Mouse (Mus musculus): Measurements from ENCODE around the gene Patj. TPM values are rescaled to one million over a fixed set of nuclear protein-coding genes. Genes with fewer than 3 reads are reported as not detected.

The Patj gene
- polyA plus RNA-seq, 1 experiment from 2014 or later, result 8.9 TPM

- Histone ChIP-seq H3K27me3 (replicated peaks) (no peaks in the 10 kb centered on the region), H3K4me1 (no peaks in the 10 kb centered on the region), H3K9ac (no peak overlapping the region), H3K9me3 (no peaks in the 10 kb centered on the region), H3K4me3 (no peak overlapping the region), H3K4me2 (no peak overlapping the region), H3K27ac (replicated peaks) (no peak overlapping the region), H3K36me3 (no peaks in the 10 kb centered on the region)
- 76% methylated on average over 3 of the region's 3 CpGs for WGBS
- no peak for ATAC-seq (ENCODE audit: extremely low read depth, insufficient number of reproducible peaks, low FRiP score, low TSS enrichment)
Observed at GRCm38 (mm10) chr4:98478005-98478404, 82.4 kb downstream of the Patj start.

- WGBS, result 48% methylated on average over 3 of the region's 3 CpGs
Observed at GRCm38 (mm10) chr4:98486475-98486874, 90.9 kb downstream of the Patj start.

GRCm38 (mm10) chr4:98486901-98487300, 91.3 kb downstream of the Patj start:
- Histone ChIP-seq H3K4me1 (peaks cover 7% of the 10 kb centered on the region), H3K27ac (replicated peaks) (no peak overlapping the region), H3K27me3 (replicated peaks) (no peaks in the 10 kb centered on the region), H3K4me3 (no peak overlapping the region), H3K36me3 (peaks cover 4% of the 10 kb centered on the region; the same call in 1 of the 2 replicates), H3K9me3 (no peaks in the 10 kb centered on the region), H3K4me2 (no peak overlapping the region), H3K9ac (no peak overlapping the region)
- WGBS, result 83% methylated on average over 4 of the region's 4 CpGs
- no peak for ATAC-seq (ENCODE audit: extremely low read depth, insufficient number of reproducible peaks, low FRiP score, low TSS enrichment)

More at GRCm38 (mm10) chr4:98486475-98486874, 90.9 kb downstream of the Patj start:
- H3K4me1 ChIP-seq, result peaks cover 7% of the 10 kb centered on the region
- H3K27me3 ChIP-seq (replicated peaks), result no peaks in the 10 kb centered on the region
- no peak overlapping the region for H3K27ac ChIP-seq (replicated peaks)
- peaks cover 2% of the 10 kb centered on the region; the same call in 1 of the 2 replicates for H3K36me3 ChIP-seq
- no peak overlapping the region for H3K4me3 ChIP-seq
- no peak overlapping the region for H3K4me2 ChIP-seq
- no peaks in the 10 kb centered on the region for H3K9me3 ChIP-seq
- ATAC-seq (ENCODE audit: extremely low read depth, insufficient number of reproducible peaks, low FRiP score, low TSS enrichment), result no peak
- H3K9ac ChIP-seq, result no peak overlapping the region

- Histone ChIP-seq H3K27me3 (replicated peaks) (no peaks in the 10 kb centered on the region), H3K27ac (replicated peaks) (no peak overlapping the region), H3K9me3 (no peaks in the 10 kb centered on the region), H3K4me1 (peaks cover 7% of the 10 kb centered on the region), H3K36me3 (peaks cover 5% of the 10 kb centered on the region; the same call in 1 of the 2 replicates), H3K4me3 (no peak overlapping the region), H3K9ac (no peak overlapping the region), H3K4me2 (no peak overlapping the region)
- no peak for ATAC-seq (ENCODE audit: extremely low read depth, insufficient number of reproducible peaks, low FRiP score, low TSS enrichment)
- 53% methylated on average over 1 of the region's 1 CpGs for WGBS
Observed at GRCm38 (mm10) chr4:98489386-98489785, 93.8 kb downstream of the Patj start.

- Histone ChIP-seq H3K4me3 (no peak overlapping the region), H3K9ac (no peak overlapping the region), H3K9me3 (no peaks in the 10 kb centered on the region), H3K4me2 (no peak overlapping the region), H3K27me3 (replicated peaks) (no peaks in the 10 kb centered on the region), H3K4me1 (no peaks in the 10 kb centered on the region), H3K27ac (replicated peaks) (no peak overlapping the region), H3K36me3 (peaks cover 15% of the 10 kb centered on the region)
- WGBS, result 90% methylated on average over 4 of the region's 4 CpGs
- no peak for ATAC-seq (ENCODE audit: extremely low read depth, insufficient number of reproducible peaks, low FRiP score, low TSS enrichment)
Observed at GRCm38 (mm10) chr4:98498341-98498740, 102.8 kb downstream of the Patj start.

- no peaks in the 10 kb centered on the region for H3K9me3 ChIP-seq
- H3K27ac ChIP-seq (replicated peaks), result no peak overlapping the region
- H3K4me2 ChIP-seq, result no peak overlapping the region
- H3K4me3 ChIP-seq, result no peak overlapping the region
- no peaks in the 10 kb centered on the region for H3K27me3 ChIP-seq (replicated peaks)
- WGBS, result 65% methylated on average over 5 of the region's 5 CpGs
- ATAC-seq (ENCODE audit: extremely low read depth, insufficient number of reproducible peaks, low FRiP score, low TSS enrichment), result no peak
- H3K36me3 ChIP-seq, result peaks cover 15% of the 10 kb centered on the region
- H3K9ac ChIP-seq, result no peak overlapping the region
- no peaks in the 10 kb centered on the region for H3K4me1 ChIP-seq
Observed at GRCm38 (mm10) chr4:98500182-98500581, 104.6 kb downstream of the Patj start.

- Histone ChIP-seq H3K4me3 (no peak overlapping the region), H3K4me1 (no peaks in the 10 kb centered on the region), H3K27ac (replicated peaks) (no peak overlapping the region), H3K36me3 (peaks cover 15% of the 10 kb centered on the region), H3K4me2 (no peak overlapping the region), H3K9ac (no peak overlapping the region), H3K27me3 (replicated peaks) (no peaks in the 10 kb centered on the region), H3K9me3 (no peaks in the 10 kb centered on the region)
- 85% methylated on average over 2 of the region's 2 CpGs for WGBS
- no peak for ATAC-seq (ENCODE audit: extremely low read depth, insufficient number of reproducible peaks, low FRiP score, low TSS enrichment)
Observed at GRCm38 (mm10) chr4:98500875-98501274, 105.3 kb downstream of the Patj start.

- H3K36me3 ChIP-seq, result peaks cover 5% of the 10 kb centered on the region; the same call in 1 of the 2 replicates
- no peaks in the 10 kb centered on the region for H3K9me3 ChIP-seq
- no peak overlapping the region for H3K4me3 ChIP-seq
- no peak overlapping the region for H3K4me2 ChIP-seq
- H3K27me3 ChIP-seq (replicated peaks), result no peaks in the 10 kb centered on the region
- ATAC-seq (ENCODE audit: extremely low read depth, insufficient number of reproducible peaks, low FRiP score, low TSS enrichment), result no peak
- no peak overlapping the region for H3K27ac ChIP-seq (replicated peaks)
- H3K4me1 ChIP-seq, result peaks cover 6% of the 10 kb centered on the region; the same call in 1 of the 2 replicates
- no peak overlapping the region for H3K9ac ChIP-seq
- WGBS, result 59% methylated on average over 3 of the region's 3 CpGs
Observed at GRCm38 (mm10) chr4:98504743-98505142, 109.2 kb downstream of the Patj start.

GRCm38 (mm10) chr4:98508471-98509271, 113.1 kb downstream of the Patj start:
- no peak overlapping the region for H3K9ac ChIP-seq
- H3K9me3 ChIP-seq, result no peaks in the 10 kb centered on the region
- H3K4me3 ChIP-seq, result no peak overlapping the region
- H3K27ac ChIP-seq (replicated peaks), result peak overlapping the region; percentile 32; the same call in 1 of the 2 replicates
- ATAC-seq (ENCODE audit: extremely low read depth, insufficient number of reproducible peaks, low FRiP score, low TSS enrichment), result no peak
- H3K36me3 ChIP-seq, result peaks cover 5% of the 10 kb centered on the region; the same call in 1 of the 2 replicates
- H3K4me1 ChIP-seq, result peaks cover 34% of the 10 kb centered on the region
- WGBS, result 77% methylated on average over 11 of the region's 11 CpGs
- H3K4me2 ChIP-seq, result no peak overlapping the region
- H3K27me3 ChIP-seq (replicated peaks), result no peaks in the 10 kb centered on the region

- no peak overlapping the region for H3K4me2 ChIP-seq
- H3K4me3 ChIP-seq, result no peak overlapping the region
- no peaks in the 10 kb centered on the region for H3K9me3 ChIP-seq
- peaks cover 34% of the 10 kb centered on the region for H3K4me1 ChIP-seq
- no peak overlapping the region for H3K9ac ChIP-seq
- H3K36me3 ChIP-seq, result peaks cover 7% of the 10 kb centered on the region; the same call in 1 of the 2 replicates
- ATAC-seq (ENCODE audit: extremely low read depth, insufficient number of reproducible peaks, low FRiP score, low TSS enrichment), result no peak
- WGBS, result 73% methylated on average over 5 of the region's 5 CpGs
- no peak overlapping the region for H3K27ac ChIP-seq (replicated peaks)
- no peaks in the 10 kb centered on the region for H3K27me3 ChIP-seq (replicated peaks)
Observed at GRCm38 (mm10) chr4:98509939-98510338, 114.4 kb downstream of the Patj start.

- Histone ChIP-seq H3K4me1 (peaks cover 34% of the 10 kb centered on the region), H3K9me3 (no peaks in the 10 kb centered on the region), H3K9ac (peak overlapping the region; percentile 59), H3K27ac (replicated peaks) (peak overlapping the region; percentile 87), H3K4me2 (peak overlapping the region; percentile 42), H3K36me3 (peaks cover 13% of the 10 kb centered on the region; the same call in 1 of the 2 replicates), H3K4me3 (no peak overlapping the region), H3K27me3 (replicated peaks) (no peaks in the 10 kb centered on the region)
- 0 out of 2 replicates have a peak, but pooled peaks have one; percentile 37 for ATAC-seq (ENCODE audit: extremely low read depth, insufficient number of reproducible peaks, low FRiP score, low TSS enrichment)
- 37% methylated on average over 2 of the region's 2 CpGs for WGBS
Observed at GRCm38 (mm10) chr4:98511296-98511695, 115.7 kb downstream of the Patj start.
